Mouse (Mus musculus) forebrain, embryonic 10.5 days (tissue): Measurements from ENCODE around the gene Cfap44. TPM values are rescaled to one million over a fixed set of nuclear protein-coding genes. Genes with fewer than 3 reads are reported as not detected.

Experiments
- DNase-seq: peaks from one replicate; pipeline ENCODE4 v3.0.0-alpha.2; 2017; ENCODE audit warnings: low spot score; ENCODE audit errors: extremely low spot score
- H3K27ac ChIP-seq: fragments of 300-500 bp; sonication (generic); 2 replicates; pipeline ENCODE4 v1.5.1; 2016; ENCODE audit warnings: mild to moderate bottlenecking
- H3K27me3 ChIP-seq: fragments of 300-500 bp; sonication (generic); 2 replicates; pipeline ENCODE4 v1.6.1; 2016; ENCODE audit warnings: mild to moderate bottlenecking; ENCODE audit not compliant: poor library complexity, severe bottlenecking
- H3K36me3 ChIP-seq: fragments of 300-500 bp; sonication (generic); replicated peaks from 2 replicates; pipeline ENCODE4 v1.6.1; 2016; ENCODE audit warnings: mild to moderate bottlenecking, moderate library complexity
- H3K4me1 ChIP-seq: fragments of 300-500 bp; sonication (generic); 2 replicates; pipeline ENCODE4 v1.6.1; 2016
- H3K4me3 ChIP-seq: fragments of 300-500 bp; sonication (generic); 2 replicates; pipeline ENCODE4 v1.5.1; 2016; ENCODE audit warnings: mild to moderate bottlenecking, moderate library complexity
- H3K9me3 ChIP-seq: fragments of 300-500 bp; sonication (generic); 2 replicates; pipeline ENCODE4 v1.6.1; 2016; ENCODE audit warnings: mild to moderate bottlenecking, moderate library complexity
- WGBS: fragments of 180-500 bp; shearing (Covaris S2); methylation state at CpG from one replicate; pipeline ENCODE4 v1.1.7; 2016; 5-methylcytosine and 5-hydroxymethylcytosine counted together
- polyA plus RNA-seq: library from polyadenylated mRNA; unstranded; fragments of >200 nt; fragmentation: Nextera tagmentation; extraction: Ambion mirVana; gene quantifications from 2 replicates; pipeline ENCODE4 v1.2.1, GENCODE M21; 2016

Cfap44 gene
- polyA plus RNA-seq, 1 experiment from 2014 or later: 0.45 TPM

DNA sequence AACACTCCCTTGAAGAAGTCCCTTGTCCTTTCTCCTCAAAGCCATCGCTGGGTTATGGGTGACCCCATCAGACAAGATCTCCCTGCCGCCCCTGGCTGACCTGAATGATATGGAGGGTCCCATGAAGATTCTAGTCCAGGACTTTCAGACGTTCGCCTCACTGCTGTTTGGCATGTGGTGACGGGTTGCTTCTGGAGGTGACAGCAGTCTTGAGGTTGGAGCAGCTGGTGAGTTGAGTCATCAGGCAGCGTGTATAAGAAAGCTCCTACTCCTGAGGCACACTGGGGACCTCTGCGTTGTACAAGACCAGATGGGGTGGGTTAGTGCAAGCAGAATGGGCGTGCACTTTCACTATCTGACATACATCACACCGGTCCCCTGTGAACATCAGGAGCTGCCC, 92.0 kb downstream of the Cfap44 start:
- no peak for DNase-seq
- 95% methylated on average over 9 of the region's 9 CpGs for WGBS
- Histone ChIP-seq H3K9me3 (no peaks in the 10 kb centered on the region), H3K27ac (no peak overlapping the region; the same call in 1 of the 2 replicates), H3K27me3 (peaks cover 5% of the 10 kb centered on the region), H3K4me1 (peaks cover 28% of the 10 kb centered on the region), H3K4me3 (no peak overlapping the region), H3K36me3 (peaks cover 95% of the 10 kb centered on the region)

DNA sequence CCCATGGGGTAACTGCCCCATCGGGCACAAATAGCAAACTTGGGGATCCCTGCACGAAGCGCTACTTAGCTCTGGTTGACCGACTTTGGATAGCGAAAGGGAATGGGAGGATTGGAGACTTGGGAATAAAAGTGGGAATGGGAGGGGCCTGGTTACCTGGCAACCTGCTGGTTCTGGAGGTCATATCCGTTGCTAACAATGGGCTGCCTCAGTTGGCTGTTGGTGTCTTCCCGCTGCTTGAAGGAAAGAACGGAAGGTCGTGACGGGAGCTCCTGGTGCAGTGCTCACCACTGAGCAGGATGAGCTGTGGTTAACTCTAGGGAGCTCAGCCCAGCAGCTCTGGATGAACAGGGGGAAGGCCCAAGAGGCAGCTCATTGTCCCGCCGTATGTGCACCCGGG, 92.6 kb downstream of the Cfap44 start:
- no peak for DNase-seq
- H3K27ac ChIP-seq: peak overlapping the region; percentile 62; the same call in 1 of the 2 replicates
- H3K9me3 ChIP-seq: no peaks in the 10 kb centered on the region
- H3K27me3 ChIP-seq: peaks cover 5% of the 10 kb centered on the region
- peaks cover 95% of the 10 kb centered on the region for H3K36me3 ChIP-seq
- peaks cover 24% of the 10 kb centered on the region for H3K4me1 ChIP-seq
- H3K4me3 ChIP-seq: no peak overlapping the region
- 78% methylated on average over 13 of the region's 13 CpGs for WGBS

DNA sequence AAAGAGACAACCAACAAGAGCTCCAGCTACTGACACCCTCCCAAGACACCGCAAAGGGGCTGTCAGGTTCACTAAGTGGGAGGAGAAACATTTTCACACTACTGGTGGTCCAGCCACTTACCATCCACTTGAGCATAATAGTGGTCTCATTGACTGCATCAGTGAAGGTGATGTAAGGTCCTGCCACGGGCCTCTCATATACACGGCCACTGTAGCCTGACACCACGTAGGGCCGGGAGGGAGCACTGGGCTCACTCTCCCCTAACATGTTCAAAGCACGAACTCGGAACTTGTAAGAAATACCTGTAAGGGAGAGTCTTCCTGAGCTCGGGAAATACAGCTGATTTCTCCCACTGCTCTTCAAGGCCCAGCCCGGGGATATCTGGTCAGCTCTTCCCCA, 96.5 kb downstream of the Cfap44 start:
- peaks cover 100% of the 10 kb centered on the region for H3K36me3 ChIP-seq
- WGBS: 89% methylated on average over 9 of the region's 9 CpGs
- no peak overlapping the region for H3K4me3 ChIP-seq
- no peak overlapping the region for H3K27ac ChIP-seq
- no peak for DNase-seq
- H3K9me3 ChIP-seq: no peaks in the 10 kb centered on the region
- H3K4me1 ChIP-seq: peaks cover 49% of the 10 kb centered on the region
- no peaks in the 10 kb centered on the region for H3K27me3 ChIP-seq

DNA sequence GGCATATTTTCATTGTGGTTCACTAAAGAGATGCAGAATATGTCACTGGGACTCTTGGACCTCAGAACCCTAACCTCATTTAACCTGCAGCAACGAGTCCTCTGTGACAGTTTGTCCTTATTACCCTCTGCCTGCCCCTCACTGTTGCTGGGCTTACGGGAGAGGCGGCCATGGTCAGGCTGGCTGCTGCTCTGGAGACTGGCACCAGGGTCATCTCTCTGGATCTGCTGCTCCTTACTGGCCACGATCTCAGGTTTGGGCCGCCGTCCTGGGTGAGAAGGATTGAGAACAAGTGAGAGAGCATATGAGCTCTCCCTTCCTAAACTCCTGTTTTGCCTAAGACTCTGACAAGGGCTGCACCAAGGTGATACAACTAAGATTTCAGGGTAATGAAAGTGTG, 97.6 kb downstream of the Cfap44 start:
- no peak for DNase-seq
- no peaks in the 10 kb centered on the region for H3K9me3 ChIP-seq
- 89% methylated on average over 6 of the region's 6 CpGs for WGBS
- no peak overlapping the region for H3K27ac ChIP-seq
- H3K4me1 ChIP-seq: peaks cover 43% of the 10 kb centered on the region
- H3K4me3 ChIP-seq: no peak overlapping the region
- no peaks in the 10 kb centered on the region for H3K27me3 ChIP-seq
- peaks cover 100% of the 10 kb centered on the region for H3K36me3 ChIP-seq

DNA sequence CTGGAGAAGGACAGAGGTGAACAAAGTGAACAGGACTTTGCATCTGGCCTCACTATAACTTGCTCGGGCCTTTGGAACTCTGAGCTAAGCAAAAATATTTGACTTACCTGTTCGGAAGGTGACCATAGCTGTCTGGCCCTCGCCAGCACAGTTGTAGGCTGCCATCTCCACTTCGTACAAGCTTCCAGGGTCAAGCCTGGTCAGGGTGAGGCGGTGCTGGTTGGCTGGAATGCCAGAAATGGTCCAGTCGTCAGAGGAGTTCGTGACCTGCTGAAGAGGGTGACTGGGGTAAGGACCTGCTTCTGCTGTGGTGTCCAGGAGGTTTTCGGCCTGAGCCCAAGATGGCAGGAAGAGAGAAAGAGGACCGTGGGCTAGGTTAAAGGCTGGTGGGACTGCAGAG, 98.1 kb downstream of the Cfap44 start:
- WGBS: 91% methylated on average over 9 of the region's 9 CpGs
- no peaks in the 10 kb centered on the region for H3K9me3 ChIP-seq
- peaks cover 100% of the 10 kb centered on the region for H3K36me3 ChIP-seq
- H3K4me3 ChIP-seq: no peak overlapping the region
- peaks cover 38% of the 10 kb centered on the region for H3K4me1 ChIP-seq
- no peaks in the 10 kb centered on the region for H3K27me3 ChIP-seq
- H3K27ac ChIP-seq: peak overlapping the region; percentile 71; the same call in 1 of the 2 replicates
- no peak for DNase-seq

DNA sequence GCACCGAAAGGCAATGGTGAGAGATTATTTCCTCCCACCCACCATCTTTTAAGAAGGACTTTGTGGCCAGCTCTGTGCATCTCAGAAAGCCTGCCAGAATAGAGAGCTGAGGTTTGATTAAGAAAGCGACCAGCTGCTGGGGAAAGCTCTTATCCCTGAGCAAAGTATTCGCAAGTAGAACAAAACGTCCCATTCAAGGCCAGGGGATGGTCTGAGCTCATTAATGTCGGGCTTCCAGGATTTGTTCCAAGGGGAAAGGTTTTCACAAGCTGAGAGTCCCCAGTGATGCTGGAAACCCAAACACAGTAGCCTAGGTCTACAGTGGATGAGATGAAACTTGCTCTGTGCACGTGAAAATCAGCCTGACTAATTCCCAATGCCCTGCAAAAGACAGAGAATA, 99.3 kb downstream of the Cfap44 start:
- Histone ChIP-seq H3K9me3 (peaks cover 5% of the 10 kb centered on the region; the same call in 1 of the 2 replicates), H3K4me3 (no peak overlapping the region), H3K27me3 (no peaks in the 10 kb centered on the region), H3K4me1 (peaks cover 38% of the 10 kb centered on the region), H3K27ac (peak overlapping the region; percentile 71), H3K36me3 (peaks cover 100% of the 10 kb centered on the region)
- 28% methylated on average over 6 of the region's 6 CpGs for WGBS
- no peak for DNase-seq

DNA sequence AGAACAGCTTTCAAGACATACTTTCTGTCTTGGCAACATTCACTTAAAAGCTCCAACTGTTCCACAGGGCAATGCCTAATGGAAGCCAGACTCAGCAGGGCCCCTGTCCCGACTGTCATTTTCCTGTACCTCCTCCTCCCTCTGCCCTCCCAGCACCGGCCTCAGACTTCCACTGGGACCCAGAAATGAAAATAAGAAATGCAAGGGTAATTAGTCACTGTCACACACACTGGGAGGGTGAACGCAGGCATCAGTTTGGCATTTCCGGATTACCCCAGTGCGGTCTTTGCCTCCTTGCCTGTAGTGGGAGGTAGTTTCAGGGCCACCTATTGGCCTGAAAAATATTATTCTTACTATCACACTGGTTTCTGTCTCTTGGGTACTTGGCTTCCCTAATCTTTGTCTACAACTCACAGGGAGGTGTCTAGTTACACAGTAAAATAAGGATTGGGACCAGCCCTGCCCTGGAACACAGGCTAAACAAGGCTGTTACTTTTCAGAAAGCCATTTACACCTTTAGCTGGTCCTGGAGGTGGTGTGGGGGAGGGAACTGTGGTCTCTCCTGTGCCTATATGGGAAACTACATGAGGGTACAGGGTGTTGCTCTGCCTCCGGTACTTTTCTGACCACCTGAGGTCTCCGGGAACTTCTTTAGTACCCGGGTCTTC, 100.0 kb downstream of the Cfap44 start:
- Histone ChIP-seq H3K27ac (peak overlapping the region; percentile 71), H3K36me3 (peaks cover 100% of the 10 kb centered on the region), H3K4me1 (peaks cover 38% of the 10 kb centered on the region), H3K4me3 (no peak overlapping the region), H3K9me3 (peaks cover 9% of the 10 kb centered on the region; the same call in 1 of the 2 replicates), H3K27me3 (no peaks in the 10 kb centered on the region)
- DNase-seq: no peak
- WGBS: 51% methylated on average over 8 of the region's 8 CpGs

DNA sequence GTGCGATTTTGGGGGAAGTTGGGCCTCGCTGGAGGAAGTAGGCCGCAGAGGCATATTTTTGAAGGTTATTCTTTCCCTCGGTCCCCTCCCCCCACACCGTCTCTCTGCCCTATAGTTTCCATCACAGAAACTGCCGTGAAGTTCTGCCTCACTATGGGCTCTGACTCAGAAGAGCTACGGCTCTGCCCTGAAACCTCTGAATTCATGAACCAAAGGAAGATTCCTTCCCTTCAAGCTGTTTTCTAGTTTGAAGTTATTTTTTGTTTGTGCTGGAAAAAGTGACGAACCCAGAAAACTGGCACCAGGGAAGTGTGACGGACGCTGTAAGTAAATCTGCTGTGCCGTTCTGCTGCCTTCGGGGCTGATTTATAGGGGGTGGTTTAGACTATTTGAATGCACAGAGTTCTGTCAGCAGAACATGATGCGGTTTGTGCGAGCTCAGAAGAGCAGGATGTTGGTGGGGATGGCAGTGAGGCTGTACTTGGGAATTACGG, 102.4 kb downstream of the Cfap44 start:
- Histone ChIP-seq H3K4me3 (no peak overlapping the region), H3K27ac (no peak overlapping the region), H3K9me3 (peaks cover 9% of the 10 kb centered on the region; the same call in 1 of the 2 replicates), H3K36me3 (peaks cover 100% of the 10 kb centered on the region), H3K27me3 (no peaks in the 10 kb centered on the region), H3K4me1 (peaks cover 38% of the 10 kb centered on the region)
- 92% methylated on average over 15 of the region's 15 CpGs for WGBS
- DNase-seq: no peak

DNA sequence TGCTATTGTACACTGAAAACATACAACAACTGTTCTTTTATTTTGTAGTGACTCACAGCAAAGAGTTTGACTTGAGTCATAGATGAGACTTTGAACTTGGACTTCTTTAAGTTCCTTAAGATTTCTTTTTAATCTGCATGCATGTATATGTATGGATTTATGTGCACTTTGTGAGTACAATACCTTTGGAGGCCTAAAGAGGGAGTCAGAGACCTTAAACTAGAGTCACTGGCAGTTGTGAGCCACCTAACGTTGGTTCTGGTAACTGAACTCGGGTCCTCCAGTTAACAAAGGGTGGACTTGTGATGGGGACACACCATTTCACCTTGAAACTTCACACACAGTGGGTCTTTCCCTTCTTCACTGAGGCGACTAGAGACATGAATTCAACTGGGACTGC, 103.9 kb downstream of the Cfap44 start:
- no peak for DNase-seq
- Histone ChIP-seq H3K4me1 (peaks cover 31% of the 10 kb centered on the region), H3K4me3 (no peak overlapping the region), H3K27ac (no peak overlapping the region), H3K27me3 (no peaks in the 10 kb centered on the region), H3K9me3 (peaks cover 9% of the 10 kb centered on the region; the same call in 1 of the 2 replicates), H3K36me3 (peaks cover 100% of the 10 kb centered on the region)
- WGBS: 89% methylated on average over 3 of the region's 3 CpGs

DNA sequence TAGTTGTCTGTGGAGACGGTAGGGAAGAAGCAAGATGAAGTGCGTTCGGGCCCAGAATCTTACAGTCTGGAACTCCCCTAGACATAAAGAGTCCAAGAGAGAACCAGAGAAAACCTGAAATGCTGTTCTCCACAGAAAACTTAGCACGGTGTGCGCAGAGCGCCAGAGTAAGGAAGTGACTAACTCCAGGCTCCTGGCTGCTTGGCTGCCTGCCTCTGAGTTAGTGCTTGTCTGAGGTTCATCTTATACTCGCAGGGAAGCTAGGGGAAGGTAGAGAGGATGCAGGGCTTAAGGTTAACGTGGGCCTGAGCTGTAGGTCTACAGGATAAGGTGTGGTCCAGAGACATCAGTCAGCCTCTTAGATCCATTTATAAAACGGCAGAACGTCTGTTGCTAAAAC, 107.2 kb downstream of the Cfap44 start:
- Histone ChIP-seq H3K36me3 (peaks cover 100% of the 10 kb centered on the region), H3K9me3 (peaks cover 19% of the 10 kb centered on the region; the same call in 1 of the 2 replicates)
- no peak for DNase-seq

DNA sequence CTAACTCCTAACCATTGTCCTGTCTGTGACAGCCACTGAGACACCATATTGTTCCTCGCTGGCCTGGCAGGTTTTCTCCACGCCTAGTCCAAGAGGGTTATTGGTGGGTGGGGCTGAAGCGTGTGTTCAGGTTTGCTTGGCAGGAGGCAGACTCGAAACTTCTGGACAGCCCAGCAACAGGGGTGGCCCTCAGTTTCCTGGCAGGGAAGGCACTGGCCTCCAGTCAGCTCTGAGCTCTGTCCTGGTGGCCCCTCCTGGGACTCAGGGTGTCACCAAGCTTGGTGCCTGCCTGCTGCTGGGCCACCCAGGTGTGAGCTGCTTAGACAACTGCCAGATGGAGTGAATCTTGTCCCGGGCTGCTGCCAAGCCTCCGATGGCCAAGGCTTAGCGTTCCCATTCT, 107.7 kb downstream of the Cfap44 start:
- Histone ChIP-seq H3K27ac (no peak overlapping the region), H3K4me3 (no peak overlapping the region), H3K27me3 (no peaks in the 10 kb centered on the region), H3K9me3 (peaks cover 19% of the 10 kb centered on the region; the same call in 1 of the 2 replicates), H3K4me1 (peaks cover 7% of the 10 kb centered on the region), H3K36me3 (peaks cover 100% of the 10 kb centered on the region)
- DNase-seq: no peak
- WGBS: 89% methylated on average over 7 of the region's 7 CpGs

More for the DNA sequence above, 107.2 kb downstream of the Cfap44 start:
- Histone ChIP-seq H3K27ac (no peak overlapping the region), H3K4me3 (no peak overlapping the region), H3K4me1 (peaks cover 1% of the 10 kb centered on the region), H3K27me3 (no peaks in the 10 kb centered on the region)
- WGBS: 95% methylated on average over 10 of the region's 10 CpGs

DNA sequence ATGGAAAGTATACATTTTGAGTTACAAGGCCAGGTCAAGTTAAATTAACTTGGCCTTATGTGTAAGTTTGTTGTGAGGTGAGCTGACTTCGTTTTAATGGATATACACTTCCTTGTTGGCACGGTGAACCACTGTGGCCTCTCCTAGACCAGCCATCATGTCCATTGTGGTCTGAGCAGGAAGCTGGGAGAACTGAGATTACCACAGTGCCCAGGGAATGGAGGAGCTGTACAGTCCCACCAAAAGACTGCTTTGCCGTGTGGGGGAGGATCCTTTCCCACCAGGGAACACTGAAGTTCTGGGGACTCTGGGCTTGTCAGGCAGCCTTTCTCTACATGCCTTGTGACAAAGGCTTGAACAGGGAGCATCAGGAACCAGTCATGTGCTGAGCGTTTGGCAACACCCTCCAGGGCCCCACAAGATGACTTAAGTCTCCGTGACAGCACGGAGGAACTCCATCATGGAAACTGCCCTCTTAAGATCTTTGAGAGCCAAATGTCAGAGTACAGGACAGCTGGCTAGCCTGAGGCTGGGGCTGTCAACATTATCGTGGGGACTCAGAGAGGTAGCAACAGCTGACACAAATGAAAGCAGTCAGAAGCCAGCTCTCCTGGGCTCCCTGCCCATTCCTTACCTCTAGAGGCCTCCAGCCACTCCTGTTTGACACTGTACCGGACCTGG, 108.4 kb downstream of the Cfap44 start:
- Histone ChIP-seq H3K27me3 (no peaks in the 10 kb centered on the region), H3K4me3 (no peak overlapping the region), H3K27ac (no peak overlapping the region), H3K4me1 (peaks cover 14% of the 10 kb centered on the region), H3K36me3 (peaks cover 100% of the 10 kb centered on the region), H3K9me3 (peaks cover 19% of the 10 kb centered on the region; the same call in 1 of the 2 replicates)
- DNase-seq: no peak
- WGBS: 85% methylated on average over 8 of the region's 8 CpGs

DNA sequence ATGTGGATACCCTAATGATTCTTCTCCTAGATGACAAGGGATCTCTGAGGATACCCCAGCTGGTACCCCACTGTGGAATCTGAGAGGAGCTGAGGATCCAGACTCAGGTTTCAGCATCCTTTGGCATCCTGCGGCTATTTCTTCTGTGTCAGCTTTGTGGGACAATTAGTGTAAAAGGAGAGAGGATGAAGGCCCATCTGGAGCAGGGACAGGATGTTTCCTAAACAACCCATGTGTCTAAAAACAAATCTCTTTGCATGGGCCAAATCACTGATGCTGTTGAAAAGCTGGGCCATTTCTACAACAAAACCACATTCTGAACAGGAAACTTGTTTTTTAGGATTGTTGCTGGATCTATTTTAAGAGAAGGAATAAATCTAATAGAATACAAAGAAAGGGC, 110.6 kb downstream of the Cfap44 start:
- no peak overlapping the region for H3K4me3 ChIP-seq
- 88% methylated on average over 1 of the region's 1 CpGs for WGBS
- H3K27ac ChIP-seq: no peak overlapping the region
- no peak for DNase-seq
- H3K27me3 ChIP-seq: no peaks in the 10 kb centered on the region
- peaks cover 15% of the 10 kb centered on the region for H3K4me1 ChIP-seq
- H3K9me3 ChIP-seq: peaks cover 10% of the 10 kb centered on the region; the same call in 1 of the 2 replicates
- H3K36me3 ChIP-seq: peaks cover 100% of the 10 kb centered on the region
